Mouse (Mus musculus) bone marrow macrophage, adult 2 months (primary cell): ENCODE results near the gene Krt78. TPM values are rescaled to one million over a fixed set of nuclear protein-coding genes. Genes with fewer than 3 reads are reported as not detected.
A peak's percentile ranks its signal among the peaks of the same experiment; 100 is the strongest.

Experiments used
- H3K27ac ChIP-seq: 2 replicates; pipeline ENCODE4 v1.5.1; 2012; ENCODE audit warnings: low read depth, low read length; ENCODE audit not compliant: insufficient read depth
- H3K4me1 ChIP-seq: 2 replicates; pipeline ENCODE4 v1.6.1; 2012; ENCODE audit warnings: low read length; ENCODE audit not compliant: control insufficient read depth, insufficient read depth
- H3K4me3 ChIP-seq: 2 replicates; pipeline ENCODE4 v1.5.1; 2012; ENCODE audit warnings: mild to moderate bottlenecking, low read length, moderate library complexity; ENCODE audit not compliant: insufficient read depth
- CTCF ChIP-seq: IDR thresholded peaks from 2 replicates; pipeline ENCODE4 v1.5.1; 2012; ENCODE audit warnings: low read depth, mild to moderate bottlenecking, low read length, moderate library complexity
- POLR2A ChIP-seq: IDR thresholded peaks from 2 replicates; pipeline ENCODE4 v1.6.1; 2012; ENCODE audit warnings: mild to moderate bottlenecking, low read depth, low read length, borderline replicate concordance
- polyA plus RNA-seq: library from polyadenylated mRNA; stranded (reverse); fragments of >200 nt; gene quantifications from 2 replicates; pipeline ENCODE4 v1.2.4, GENCODE M21; 2012; ENCODE audit not compliant: missing spikeins, insufficient read depth, insufficient read length

The Krt78 gene
- polyA plus RNA-seq, 1 experiment: not detected

- H3K4me1 ChIP-seq: peaks cover 13% of the 10 kb centered on the region
- H3K27ac ChIP-seq: no peak overlapping the region
- TF ChIP-seq CTCF (peak; percentile 97), POLR2A (no peak)
- no peak overlapping the region for H3K4me3 ChIP-seq
Measured at GRCm38 (mm10) chr15:101988119-101988518, 34.0 kb upstream of the Krt78 start.

GRCm38 (mm10) chr15:101984746-101985145 is 30.7 kb upstream of the Krt78 start:
- TF ChIP-seq POLR2A (no peak), CTCF (no peak; the same call in 1 of the 2 replicates)
- no peak overlapping the region for H3K27ac ChIP-seq
- H3K4me1 ChIP-seq: peaks cover 28% of the 10 kb centered on the region
- no peak overlapping the region for H3K4me3 ChIP-seq

- peaks cover 28% of the 10 kb centered on the region for H3K4me1 ChIP-seq
- peak overlapping the region; percentile 57 for H3K27ac ChIP-seq
- H3K4me3 ChIP-seq: peak overlapping the region; percentile 54
- TF ChIP-seq CTCF: peak; percentile 89
- no peak for TF ChIP-seq POLR2A
Measured at GRCm38 (mm10) chr15:101983949-101984601, 30.0 kb upstream of the Krt78 start.

- peak overlapping the region; percentile 54; the same call in 1 of the 2 replicates for H3K4me3 ChIP-seq
- H3K27ac ChIP-seq: 0 out of 2 replicates have a peak overlapping the region, but pooled peaks have one; percentile 57
- no peak for TF ChIP-seq CTCF
- TF ChIP-seq POLR2A: no peak
- H3K4me1 ChIP-seq: peaks cover 34% of the 10 kb centered on the region
Measured at GRCm38 (mm10) chr15:101983315-101983948, 29.3 kb upstream of the Krt78 start.

GRCm38 (mm10) chr15:101980849-101981248 is 26.8 kb upstream of the Krt78 start:
- Histone ChIP-seq H3K27ac (peak overlapping the region; percentile 77), H3K4me3 (no peak overlapping the region), H3K4me1 (peaks cover 51% of the 10 kb centered on the region)
- TF ChIP-seq POLR2A (no peak), CTCF (no peak)

GRCm38 (mm10) chr15:101977043-101977726 is 23.1 kb upstream of the Krt78 start:
- peak overlapping the region; percentile 25; the same call in 1 of the 2 replicates for H3K4me3 ChIP-seq

GRCm38 (mm10) chr15:101976641-101977040 is 22.6 kb upstream of the Krt78 start:
- Histone ChIP-seq H3K4me3 (no peak overlapping the region), H3K4me1 (peaks cover 57% of the 10 kb centered on the region), H3K27ac (no peak overlapping the region)
- TF ChIP-seq CTCF (no peak), POLR2A (no peak)

More at GRCm38 (mm10) chr15:101977043-101977726, 23.1 kb upstream of the Krt78 start:
- Histone ChIP-seq H3K4me1 (peaks cover 57% of the 10 kb centered on the region), H3K27ac (peak overlapping the region; percentile 37)
- TF ChIP-seq POLR2A (no peak), CTCF (no peak)

GRCm38 (mm10) chr15:101976023-101976422 is 21.9 kb upstream of the Krt78 start:
- peaks cover 55% of the 10 kb centered on the region for H3K4me1 ChIP-seq
- H3K27ac ChIP-seq: no peak overlapping the region
- no peak overlapping the region for H3K4me3 ChIP-seq
- TF ChIP-seq CTCF (no peak), POLR2A (no peak)

- no peak overlapping the region for H3K4me3 ChIP-seq
- no peak for TF ChIP-seq POLR2A
- TF ChIP-seq CTCF: no peak
- peaks cover 44% of the 10 kb centered on the region for H3K4me1 ChIP-seq
- H3K27ac ChIP-seq: no peak overlapping the region
Measured at GRCm38 (mm10) chr15:101974083-101974845, 20.2 kb upstream of the Krt78 start.
